Mouse (Mus musculus): Measurements from ENCODE around the gene Tnp1.

Tnp1 gene

DNA sequence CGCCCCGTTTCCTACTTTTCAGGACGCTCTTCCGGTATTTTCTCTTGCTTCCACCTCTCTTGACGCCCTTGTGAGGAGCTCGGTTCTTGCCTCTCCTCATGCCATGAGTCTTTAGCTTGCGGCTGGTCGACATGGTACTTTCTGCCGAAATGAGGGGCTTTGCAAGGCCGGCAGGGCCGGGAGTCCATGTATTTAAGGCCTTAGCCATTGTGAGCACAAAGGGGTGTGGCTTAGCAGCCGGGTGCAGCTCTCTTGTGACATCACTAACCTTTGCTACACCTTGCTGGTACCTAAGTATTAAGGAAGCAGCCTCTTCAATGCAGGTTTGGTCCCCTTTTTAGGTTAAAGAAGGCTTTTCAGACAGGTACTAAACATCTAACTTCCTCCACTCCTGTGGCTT, at the start of gene Tnp1:
Gene Tnp1, minus strand, starts transcription at position 179 of the 400 bp plus-strand sequence.
- DNase-seq (ENCODE audit: low read depth, low spot score) = no peak

DNA sequence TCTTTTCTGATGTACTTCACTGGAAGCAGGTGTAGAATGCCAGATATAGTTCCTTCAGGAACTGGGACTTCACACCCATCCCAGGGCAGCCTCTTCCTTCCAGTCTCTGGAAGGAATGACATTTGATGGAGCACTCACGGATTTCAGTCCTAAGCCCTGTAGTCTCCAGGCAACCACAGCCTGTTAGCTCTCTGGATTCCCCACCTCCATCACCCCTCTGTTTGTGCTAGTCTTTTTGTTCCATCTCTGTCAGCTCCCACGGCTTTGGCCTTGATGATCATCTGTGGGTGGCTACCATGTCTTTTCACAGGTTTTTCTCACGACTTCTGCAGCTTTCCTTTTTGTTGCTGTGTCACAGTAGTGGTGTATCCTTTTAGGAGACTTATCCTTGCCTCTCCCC, 48.6 kb upstream of the Tnp1 start:
- DNase-seq (ENCODE audit: low read depth, low spot score) = no peak

DNA sequence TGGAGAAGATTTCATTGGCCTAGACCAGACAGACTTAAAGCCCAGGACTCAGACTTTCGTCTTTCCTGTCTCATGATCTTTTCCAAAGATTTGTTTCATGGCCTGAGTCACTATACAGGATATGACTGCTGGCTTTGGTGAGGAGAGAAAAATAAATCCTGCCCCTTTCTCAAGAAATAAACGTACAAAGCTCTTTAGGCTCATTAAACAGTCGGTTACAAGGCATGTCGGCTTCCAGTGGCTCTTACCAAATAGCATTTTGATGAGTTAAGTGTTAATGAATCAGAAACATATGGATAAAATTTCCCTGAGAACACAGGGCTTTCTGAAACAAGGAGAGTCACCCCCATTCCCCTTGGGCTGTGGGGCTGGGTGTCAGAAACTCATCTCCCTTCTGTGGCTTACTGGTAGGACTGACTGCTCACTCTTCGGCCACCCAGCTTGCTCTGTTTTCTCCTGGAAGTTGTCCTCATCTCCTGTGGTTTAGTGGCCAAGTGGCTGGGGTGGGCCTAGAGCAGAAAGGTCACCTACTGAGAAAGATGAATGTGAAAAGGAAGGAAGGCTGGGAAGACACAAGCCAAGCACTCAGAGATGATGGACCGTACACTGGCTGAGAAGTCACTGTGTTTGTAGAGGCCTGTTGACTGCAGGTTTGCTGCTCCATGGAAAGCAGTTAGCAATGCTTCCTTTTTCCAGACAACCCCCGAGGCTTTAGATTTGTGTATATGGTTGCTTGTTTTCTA, 46.0 kb upstream of the Tnp1 start:
- DNase-seq (ENCODE audit: low read depth, low spot score) = no peak

DNA sequence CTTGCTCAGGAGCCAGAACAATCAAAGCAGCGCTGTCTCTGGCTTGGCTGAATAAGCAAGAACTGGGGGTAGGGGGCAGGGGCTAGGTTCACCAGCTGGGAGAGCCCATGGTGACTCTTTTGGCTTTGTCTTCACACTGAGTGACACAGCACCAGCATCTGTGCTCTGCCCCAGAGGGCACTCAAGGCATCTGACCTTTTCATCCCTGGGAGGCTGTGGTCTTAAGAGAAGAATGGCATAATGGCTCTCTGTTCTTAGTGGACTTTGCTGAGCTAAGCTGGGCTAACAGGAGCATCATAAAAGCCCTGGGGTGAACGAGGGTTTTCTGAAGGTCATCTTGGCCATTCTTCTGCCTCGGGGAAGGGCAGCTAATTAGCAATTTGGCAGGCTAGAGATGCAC, 44.6 kb upstream of the Tnp1 start:
- DNase-seq (ENCODE audit: low read depth, low spot score) = no peak

DNA sequence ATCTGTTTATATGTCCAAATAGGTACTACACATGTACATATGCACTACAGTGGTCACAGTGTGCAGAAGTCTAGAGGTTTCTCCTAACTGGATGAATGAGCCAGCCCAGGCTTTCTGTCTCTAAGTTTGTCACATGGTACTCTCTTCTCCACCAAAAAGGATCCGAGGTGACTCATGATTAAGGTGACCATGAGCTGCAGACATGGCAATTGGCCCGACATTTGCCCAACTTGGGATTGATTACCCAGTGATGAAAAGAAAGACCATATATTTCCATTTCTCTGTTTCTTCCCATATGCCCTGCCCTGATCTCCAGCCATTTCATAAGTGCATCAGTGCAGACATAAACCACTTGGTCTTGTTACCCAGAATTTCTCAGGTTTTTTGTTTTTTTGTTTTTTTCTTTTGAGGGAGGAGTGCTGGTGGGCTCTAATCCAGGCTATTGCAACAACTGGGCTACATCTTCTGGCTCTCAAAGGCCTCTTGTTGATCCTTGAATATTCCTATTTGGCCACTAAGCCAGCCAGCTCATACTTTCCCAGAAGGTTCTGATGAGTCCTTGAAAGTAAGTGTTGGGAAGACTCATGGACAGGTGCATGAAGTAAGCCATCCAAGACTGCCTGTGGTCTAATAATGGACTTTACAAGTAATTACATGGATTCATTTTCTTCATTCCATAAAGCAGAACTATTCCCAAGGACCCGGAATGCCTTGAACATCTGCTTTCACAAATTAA, 40.7 kb upstream of the Tnp1 start:
- no peak for DNase-seq (ENCODE audit: low read depth, low spot score)

DNA sequence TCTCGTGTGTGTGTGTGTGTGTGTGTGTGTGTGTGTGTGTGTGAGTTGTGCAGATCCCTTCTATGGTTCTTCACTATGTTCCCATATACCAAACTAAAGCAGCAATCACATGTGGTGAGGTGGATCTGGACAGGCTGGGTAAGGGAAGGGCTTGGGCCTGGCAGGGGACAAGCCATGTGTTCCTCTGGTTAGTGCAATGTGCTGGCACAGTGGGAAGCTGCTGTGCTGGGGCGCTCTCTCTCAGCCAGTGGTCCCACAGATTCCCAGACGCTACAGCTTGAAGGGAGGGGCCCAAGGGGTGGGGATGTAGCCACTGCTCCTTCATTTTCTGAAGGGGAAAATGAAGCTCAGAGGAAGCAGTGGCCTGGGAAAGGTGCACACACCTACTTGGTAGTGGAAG, 40.1 kb upstream of the Tnp1 start:
- DNase-seq (ENCODE audit: low read depth, low spot score) = no peak

DNA sequence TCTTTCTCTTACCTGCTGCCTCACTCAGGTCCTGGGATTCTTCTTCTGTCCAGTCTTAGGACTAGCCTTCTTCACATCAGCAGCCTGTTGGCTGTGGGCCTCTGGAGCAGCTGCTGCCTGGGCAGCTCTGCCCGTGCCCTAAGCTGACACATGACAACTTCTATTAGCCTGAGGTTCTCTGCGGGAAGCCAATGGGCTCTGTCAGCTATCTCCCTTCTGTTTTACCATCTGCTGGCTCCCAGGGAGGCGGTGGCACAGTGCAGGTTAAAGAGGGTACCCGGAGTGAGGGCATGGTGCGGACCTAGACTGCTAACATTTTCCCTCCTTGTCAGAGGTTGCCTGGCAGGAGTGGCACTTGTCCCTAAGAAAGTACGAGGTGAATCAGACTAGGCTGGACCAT, 39.5 kb upstream of the Tnp1 start:
- DNase-seq (ENCODE audit: low read depth, low spot score) = no peak

DNA sequence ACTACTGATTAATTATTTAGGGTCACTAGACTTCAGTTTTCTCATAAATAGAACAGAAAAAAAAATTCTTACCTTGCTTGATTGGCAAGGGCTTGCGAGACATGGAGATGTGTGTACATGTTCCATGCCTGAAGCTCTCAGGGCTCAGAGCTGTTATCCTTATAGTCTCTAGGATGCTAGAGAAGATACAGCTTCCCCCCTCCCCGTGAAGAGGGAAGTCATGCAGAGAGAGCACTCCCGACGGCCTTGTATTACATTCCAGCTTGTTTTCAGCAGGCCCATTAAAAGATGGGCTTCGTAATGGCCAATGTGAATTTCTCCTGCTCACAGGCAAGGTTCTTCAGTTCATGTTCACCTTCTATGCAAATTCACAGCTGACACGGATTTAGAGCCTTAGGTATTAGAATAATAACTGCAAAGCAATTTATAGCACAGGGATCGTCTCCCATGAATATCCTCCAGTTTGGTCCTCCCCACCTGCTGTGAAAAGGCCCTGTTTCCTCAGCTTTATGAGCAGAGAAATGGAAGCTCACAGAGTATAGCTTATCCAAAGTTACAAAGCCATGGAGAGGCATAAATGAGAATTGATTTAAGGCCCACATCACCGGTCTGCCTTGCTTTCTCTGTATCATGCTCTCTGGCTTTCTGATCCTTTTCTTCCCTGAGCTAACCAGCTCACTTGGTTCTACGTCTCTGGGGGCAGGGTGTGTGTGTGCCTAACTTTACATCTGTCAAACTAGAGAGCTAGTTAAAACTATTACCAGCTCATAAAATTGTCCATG, 38.0 kb upstream of the Tnp1 start:
- no peak for DNase-seq (ENCODE audit: low read depth, low spot score)

DNA sequence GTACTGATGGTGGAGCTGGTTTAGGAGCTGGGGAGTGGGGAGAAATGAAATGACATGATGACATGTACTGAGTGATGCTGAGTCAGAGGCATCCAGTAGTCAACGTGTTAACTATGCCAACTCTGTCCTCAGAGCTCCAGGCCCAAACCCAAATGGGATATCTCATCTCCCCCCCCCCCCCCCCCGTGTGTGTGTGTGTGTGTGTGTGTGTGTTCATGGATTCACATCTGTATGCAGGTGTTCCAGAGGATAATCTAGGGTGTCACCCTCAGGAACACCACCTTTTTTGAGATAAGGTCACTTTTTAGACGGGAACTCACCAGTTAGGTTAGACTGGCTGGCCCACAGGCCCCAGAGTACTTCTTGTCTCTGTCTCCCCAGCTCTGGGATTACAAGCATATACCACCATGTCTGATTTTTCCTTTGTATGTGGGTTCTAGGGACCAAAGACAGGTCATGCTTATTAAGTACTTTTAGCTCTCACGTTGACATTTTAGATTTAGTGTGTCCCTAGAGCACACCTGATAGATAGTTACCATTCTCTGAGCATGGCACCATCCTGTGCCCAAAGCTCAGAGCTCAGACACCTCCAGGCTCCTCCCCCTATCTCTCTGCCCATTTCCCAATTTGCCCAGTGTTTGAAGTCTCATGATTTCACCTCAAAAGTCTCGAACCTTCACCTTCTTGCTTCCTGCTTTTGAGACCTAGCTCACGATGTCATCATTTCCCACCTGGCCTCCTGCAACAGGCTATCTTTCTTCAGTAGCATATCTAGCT, 31.4 kb upstream of the Tnp1 start:
- DNase-seq (ENCODE audit: low read depth, low spot score) = no peak

DNA sequence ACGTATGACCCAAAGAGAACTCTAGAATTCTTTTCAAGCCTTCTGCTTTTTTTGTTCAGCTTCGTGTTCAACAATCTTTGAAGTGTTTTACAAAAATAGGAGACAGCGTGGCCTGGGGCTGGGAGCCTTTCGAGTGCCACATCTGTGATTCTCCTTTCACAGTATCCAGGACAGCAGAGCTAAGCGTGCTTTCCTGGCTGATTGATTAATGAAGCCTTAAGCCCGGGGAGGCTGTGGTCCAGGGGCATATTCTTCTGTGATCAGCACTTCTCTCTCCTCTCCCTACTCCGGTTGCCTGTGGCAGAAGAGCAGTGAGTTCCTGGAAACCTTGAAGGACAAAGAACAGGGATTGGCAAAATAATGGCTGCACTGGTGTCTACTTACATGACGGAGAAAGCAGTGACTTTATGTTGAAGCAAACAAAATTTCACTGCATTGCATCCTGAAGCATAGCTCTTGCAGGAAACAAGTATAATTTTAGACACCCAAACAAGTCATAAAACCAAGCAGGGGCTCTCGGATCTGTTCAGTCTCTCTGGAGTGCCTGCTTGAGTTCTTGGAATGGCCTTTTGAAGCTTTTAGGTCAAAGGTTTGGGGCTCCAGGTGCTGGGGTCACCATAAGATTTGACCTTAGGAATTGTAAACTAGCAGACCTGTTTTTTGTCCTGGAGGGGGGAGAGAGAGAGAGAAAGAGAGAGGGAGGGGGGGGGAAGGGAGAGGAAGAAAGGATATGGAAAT, 30.4 kb upstream of the Tnp1 start:
- DNase-seq (ENCODE audit: low read depth, low spot score) = peak; percentile 37

DNA sequence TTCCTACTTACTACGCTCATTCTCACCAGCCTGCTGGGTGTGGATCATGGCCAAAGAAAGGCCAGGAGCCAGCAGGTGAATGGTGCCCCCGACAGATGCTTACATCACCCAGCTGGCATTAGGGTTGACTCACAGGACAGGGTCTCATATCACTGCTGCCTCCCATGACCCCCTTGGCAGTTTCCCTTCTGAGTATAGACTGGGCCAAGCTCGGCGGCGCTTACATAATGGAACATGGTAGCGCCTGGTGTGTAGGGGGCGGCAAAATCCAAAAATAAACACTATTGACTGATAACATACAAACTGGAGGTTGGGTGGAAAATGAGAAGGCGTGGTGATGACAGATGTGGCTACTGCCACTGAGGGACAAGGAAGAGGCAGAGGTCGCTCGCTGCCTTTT, 28.0 kb upstream of the Tnp1 start:
- DNase-seq (ENCODE audit: low read depth, low spot score) = no peak

DNA sequence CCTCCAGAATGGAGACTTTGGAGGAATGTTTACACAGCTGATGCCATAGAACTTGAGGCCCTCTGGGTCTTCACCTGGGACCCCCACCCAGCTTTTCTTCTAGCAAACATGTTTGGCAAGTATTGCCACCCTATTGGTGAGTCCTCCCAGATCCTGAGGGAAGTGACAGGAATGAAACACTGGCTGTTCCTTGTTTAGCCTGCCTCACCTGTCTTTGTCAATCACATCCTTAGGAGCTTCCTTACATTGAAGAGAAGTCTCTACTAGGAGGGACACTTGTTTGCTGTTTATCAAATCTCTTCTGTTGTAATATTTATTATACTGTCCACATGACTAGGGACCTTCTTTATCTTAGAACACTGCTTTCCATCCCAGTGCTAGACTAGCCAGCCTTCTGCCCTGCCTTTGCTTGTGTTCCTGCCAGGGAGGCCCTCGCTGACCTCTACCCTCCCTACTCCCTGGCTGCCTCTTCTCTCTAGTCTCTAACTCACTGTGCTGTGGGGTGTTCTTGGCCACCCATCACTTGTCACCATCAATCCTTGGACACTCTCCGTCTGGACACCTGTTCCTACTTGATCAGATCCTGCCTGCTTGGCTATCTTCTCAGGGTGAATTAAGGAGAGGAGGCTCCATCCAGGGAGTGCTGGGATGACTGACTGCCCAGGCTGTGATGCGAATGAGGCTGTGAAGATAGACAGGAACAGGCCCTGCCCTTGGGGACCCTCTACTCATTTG, 25.1 kb upstream of the Tnp1 start:
- DNase-seq (ENCODE audit: low read depth, low spot score) = no peak

DNA sequence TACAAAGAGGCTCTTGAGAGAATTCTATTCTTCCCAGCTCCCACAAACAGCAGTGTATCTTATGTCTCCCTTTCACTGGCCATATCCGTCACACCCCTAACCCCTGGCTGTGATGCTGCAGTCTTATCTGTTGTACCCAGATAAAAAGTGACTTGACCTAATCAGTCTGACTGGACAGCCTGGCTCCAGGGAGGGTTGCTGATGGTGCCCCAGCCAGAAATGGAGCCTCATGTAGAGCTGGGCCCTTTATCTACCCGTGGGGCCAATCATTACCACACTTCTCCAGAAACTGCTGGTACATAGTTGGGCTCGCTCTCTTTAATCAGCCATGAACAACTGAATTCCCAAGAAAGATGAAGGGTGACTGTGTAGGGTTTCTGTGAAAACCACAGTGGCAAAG, 22.8 kb upstream of the Tnp1 start:
- no peak for DNase-seq (ENCODE audit: low read depth, low spot score)

DNA sequence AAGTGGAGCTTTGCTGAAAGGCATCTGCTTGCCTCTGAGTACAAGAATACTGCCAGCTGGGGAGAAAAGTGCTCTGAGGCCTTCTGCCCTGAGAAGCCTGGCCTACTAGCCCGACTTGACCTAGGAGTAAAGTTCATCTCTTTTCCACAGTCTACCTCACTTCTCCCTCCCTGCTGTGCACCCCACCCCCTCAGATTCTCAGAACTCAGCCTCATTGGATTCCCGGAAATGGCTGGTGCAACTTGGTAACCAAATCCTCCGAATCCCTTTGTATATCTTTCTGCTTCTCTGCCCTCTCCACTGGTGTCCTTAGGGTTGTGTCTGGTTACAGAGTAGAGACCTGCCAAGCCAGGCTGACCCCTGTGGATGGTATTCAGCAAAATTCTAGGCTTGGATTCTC, 20.8 kb upstream of the Tnp1 start:
- DNase-seq (ENCODE audit: low read depth, low spot score) = no peak

DNA sequence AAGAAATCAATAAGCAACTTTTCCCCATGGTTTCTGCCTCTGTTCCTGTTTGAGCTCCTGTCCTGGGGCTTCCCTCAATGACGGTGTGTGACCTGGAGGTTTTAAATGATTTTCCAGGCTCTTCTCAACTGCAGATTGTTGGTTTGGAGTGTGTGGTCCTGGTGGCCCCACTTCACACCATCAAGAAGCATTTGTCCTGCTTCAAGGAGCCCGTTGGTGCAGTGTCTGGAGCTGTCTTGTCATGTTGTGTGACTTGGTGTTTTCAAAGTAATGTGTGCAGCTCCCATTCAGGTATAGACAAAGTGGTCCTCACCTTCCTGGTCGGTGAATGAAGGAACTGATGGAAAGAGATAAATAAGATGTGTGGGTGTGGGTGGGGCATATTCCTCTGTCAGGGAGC, 20.0 kb upstream of the Tnp1 start:
- no peak for DNase-seq (ENCODE audit: low read depth, low spot score)

DNA sequence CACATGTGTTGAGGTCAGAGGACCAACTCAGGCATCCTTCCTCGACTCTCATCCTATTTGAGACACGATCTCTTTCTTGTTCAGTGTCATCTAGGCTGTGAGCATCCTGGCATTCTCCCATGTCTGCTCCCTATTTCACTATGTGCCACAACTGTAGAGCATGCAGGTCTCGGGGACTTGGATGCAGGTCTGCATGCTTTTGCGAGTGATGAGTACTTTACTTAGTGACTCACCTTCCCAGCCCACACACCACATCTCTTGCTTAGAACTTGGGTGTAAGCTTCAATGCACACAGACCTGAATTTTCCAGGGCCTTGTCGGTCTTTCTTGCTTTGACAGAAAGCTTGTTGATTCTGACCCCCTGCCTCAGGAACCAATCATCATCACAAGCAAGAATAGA, 16.8 kb upstream of the Tnp1 start:
- no peak for DNase-seq (ENCODE audit: low read depth, low spot score)

DNA sequence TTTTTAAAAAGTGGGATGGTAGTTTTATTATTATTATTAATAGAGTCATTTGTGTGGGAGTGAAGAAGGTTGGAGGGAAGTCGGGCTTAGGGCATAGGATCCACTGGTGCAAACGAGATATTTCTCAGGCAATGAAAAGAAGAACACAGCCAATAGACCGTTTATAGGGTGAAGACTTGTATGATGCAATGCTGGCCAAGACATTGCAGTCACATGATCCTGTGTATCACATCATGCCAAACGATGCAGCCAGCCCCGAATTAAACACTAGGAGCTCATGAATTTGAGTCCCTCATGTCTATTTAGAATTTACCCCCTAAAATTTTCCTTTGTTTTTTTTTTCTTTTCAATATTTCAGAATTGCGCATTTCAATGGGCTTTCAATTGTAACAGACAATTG, 13.0 kb upstream of the Tnp1 start:
- no peak for DNase-seq (ENCODE audit: low read depth, low spot score)

DNA sequence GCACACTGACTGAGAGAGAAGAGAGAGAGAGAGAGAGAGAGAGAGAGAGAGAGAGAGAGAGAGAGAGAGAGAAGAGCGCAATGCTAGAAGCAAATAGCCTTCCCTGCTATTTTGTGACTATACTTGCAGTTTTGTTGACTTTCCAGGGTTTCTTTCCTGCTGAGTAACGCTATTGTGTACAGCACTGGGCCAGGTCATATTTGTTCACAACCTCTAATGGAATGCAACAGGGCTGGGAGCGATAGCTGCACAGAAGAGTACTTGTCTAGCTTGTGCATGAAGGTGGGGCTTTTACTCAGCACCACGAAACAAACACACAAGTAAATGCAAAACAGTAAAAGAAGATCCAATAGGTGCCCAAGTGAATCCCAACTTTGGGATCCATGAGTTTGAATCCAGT, 11.7 kb upstream of the Tnp1 start:
- DNase-seq (ENCODE audit: low read depth, low spot score) = no peak

DNA sequence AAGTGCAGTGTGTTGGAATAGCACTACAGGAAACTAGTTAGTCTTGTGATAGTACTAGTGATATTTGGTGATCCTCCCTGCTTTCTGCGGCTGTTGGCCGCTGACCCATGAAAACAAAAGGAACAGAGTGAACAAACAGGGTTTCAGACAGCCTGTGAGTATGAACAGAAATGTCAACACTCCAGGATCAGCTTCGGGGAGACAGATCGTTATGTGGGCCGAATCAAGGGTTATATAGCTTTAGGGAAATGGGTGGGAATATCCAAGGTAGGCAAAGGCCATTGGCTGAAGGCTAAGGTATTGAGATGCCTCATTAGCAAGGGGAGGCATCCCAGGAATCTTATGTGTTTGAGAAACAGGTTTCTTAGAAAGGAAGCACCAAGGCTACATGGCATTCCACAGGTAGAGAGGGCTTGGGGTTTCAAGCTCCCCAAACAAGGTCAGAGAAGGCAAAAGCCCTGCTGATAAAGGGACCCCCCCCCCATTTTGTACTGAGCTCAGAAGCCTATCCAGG, 11.1 kb upstream of the Tnp1 start:
- no peak for DNase-seq (ENCODE audit: low read depth, low spot score)

DNA sequence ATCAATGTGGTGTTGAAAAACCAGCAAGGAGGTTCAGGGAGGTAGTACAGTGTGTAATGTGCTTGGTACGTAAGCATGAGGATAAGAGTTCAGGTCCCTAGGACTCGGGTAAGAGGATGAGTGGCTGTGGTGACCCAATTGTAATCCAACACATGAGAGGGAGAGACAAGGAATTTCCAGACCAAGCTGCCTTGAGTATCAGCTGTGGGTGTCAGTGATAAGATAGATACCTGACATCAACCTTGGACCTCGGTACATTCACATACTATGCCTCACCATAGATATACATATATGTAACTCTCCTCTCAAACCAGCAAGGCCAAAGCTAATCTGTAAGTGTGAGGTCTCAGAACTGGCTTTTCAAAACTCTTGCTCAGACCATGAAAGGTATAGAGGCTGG, 10.4 kb upstream of the Tnp1 start:
- DNase-seq (ENCODE audit: low read depth, low spot score) = no peak

Measured in forelimb bud, embryonic 11.5 days (tissue).